Mouse (Mus musculus): Measurements from ENCODE around the gene Psmc2. TPM values are rescaled to one million over a fixed set of nuclear protein-coding genes. Genes with fewer than 3 reads are reported as not detected.

Psmc2 gene
- 25.3 and 27.2 TPM in 2 replicates for polyA plus RNA-seq (2012; rRNA removed)

GRCm38 (mm10) chr5:21785053-21785452 lies at the start of gene Psmc2, which contains the start of gene Dnajc2:
Psmc2 (plus strand) TSS chr5:21785283.
Dnajc2 (minus strand) TSS chr5:21785251.
- H3K27ac ChIP-seq (ENCODE audit: control insufficient read depth, insufficient read depth, low read length), result peak within 1 kb of the TSS; percentile 25; the same call in 1 of the 2 replicates
- no peaks in the 10 kb centered on the region for H3K27me3 ChIP-seq (ENCODE audit: control insufficient read depth, insufficient read depth, low read length)
- TF ChIP-seq CTCF (IDR thresholded peaks at IDR 0.05; ENCODE audit: borderline replicate concordance, control insufficient read depth, extremely low read depth, insufficient read depth, low read length, poor library complexity) (no peak), POLR2A (IDR thresholded peaks at IDR 0.05; ENCODE audit: control insufficient read depth, extremely low read depth, insufficient read depth, low read length, poor library complexity) (0 out of 2 replicates have a peak, but pooled peaks have one; percentile 49)
- DNase-seq, result peak; percentile 82
- peak within 1 kb of the TSS; percentile 76 for H3K4me3 ChIP-seq (ENCODE audit: control insufficient read depth, insufficient read depth, low read length)
- peaks cover 27% of the 10 kb centered on the region for H3K36me3 ChIP-seq (ENCODE audit: control insufficient read depth, insufficient read depth, low read length)
- under 1% methylated on average over 37 of the region's 37 CpGs for WGBS
- H3K4me1 ChIP-seq (replicated peaks; ENCODE audit: control insufficient read depth, insufficient read depth, low read length), result peaks cover 5% of the 10 kb centered on the region; the same call in 1 of the 2 replicates

DNA sequence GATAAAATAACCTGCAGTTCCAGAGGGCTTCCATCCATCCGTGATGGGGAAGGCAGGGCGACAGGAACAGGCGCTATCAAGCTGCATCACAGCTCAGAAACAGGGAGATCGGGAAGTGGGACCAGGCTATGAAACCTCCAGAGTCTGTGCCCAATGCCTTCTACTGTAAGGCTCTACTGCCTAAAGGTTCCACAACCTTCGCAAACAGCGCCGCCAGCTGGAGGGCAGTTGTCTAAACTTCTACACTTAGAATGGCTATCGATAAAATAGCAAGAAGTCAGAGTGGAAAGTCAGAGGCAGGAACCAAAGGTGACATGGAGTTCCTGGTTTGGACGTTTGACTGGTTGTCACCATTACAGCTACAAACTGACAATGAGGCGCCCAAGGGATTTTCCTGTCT lies 49.5 kb upstream of the Psmc2 start:
- Histone ChIP-seq H3K27ac (ENCODE audit: control insufficient read depth, insufficient read depth, low read length) (no peak overlapping the region), H3K4me3 (ENCODE audit: control insufficient read depth, insufficient read depth, low read length) (peak overlapping the region; percentile 50), H3K27me3 (ENCODE audit: control insufficient read depth, insufficient read depth, low read length) (no peaks in the 10 kb centered on the region), H3K4me1 (replicated peaks; ENCODE audit: control insufficient read depth, insufficient read depth, low read length) (peaks cover 5% of the 10 kb centered on the region), H3K36me3 (ENCODE audit: control insufficient read depth, insufficient read depth, low read length) (peaks cover 6% of the 10 kb centered on the region; the same call in 1 of the 2 replicates)
- no peak for TF ChIP-seq CTCF (IDR thresholded peaks at IDR 0.05; ENCODE audit: borderline replicate concordance, control insufficient read depth, extremely low read depth, insufficient read depth, low read length, poor library complexity)
- TF ChIP-seq POLR2A (IDR thresholded peaks at IDR 0.05; ENCODE audit: control insufficient read depth, extremely low read depth, insufficient read depth, low read length, poor library complexity), result no peak
- peak; percentile 76 for DNase-seq
- 38% methylated on average over 10 of the region's 10 CpGs for WGBS

DNA sequence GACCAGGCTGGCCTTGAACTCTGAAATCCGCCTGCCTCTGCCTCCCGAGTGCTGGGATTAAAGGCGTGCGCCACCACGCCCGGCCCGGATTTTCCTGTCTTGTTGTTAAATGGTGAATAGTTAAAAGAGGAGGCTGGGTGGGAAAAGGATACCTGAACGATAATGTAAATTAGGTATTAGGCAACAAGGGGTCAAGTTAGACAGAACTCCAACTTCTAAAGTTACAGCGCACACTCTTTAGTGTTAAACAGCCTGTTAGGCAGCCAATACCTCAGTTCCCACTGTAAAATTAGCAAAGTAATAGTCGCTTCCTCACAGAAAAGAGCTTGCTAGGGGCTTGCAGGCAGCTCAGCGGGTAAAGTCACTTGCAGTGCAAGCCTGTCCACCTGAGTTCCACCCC lies 49.0 kb upstream of the Psmc2 start:
- WGBS, result 90% methylated on average over 11 of the region's 11 CpGs
- H3K27ac ChIP-seq (ENCODE audit: control insufficient read depth, insufficient read depth, low read length), result no peak overlapping the region
- no peak overlapping the region for H3K4me3 ChIP-seq (ENCODE audit: control insufficient read depth, insufficient read depth, low read length)
- TF ChIP-seq CTCF (IDR thresholded peaks at IDR 0.05; ENCODE audit: borderline replicate concordance, control insufficient read depth, extremely low read depth, insufficient read depth, low read length, poor library complexity) (no peak), POLR2A (IDR thresholded peaks at IDR 0.05; ENCODE audit: control insufficient read depth, extremely low read depth, insufficient read depth, low read length, poor library complexity) (no peak)
- peaks cover 7% of the 10 kb centered on the region for H3K36me3 ChIP-seq (ENCODE audit: control insufficient read depth, insufficient read depth, low read length)
- peaks cover 5% of the 10 kb centered on the region for H3K4me1 ChIP-seq (replicated peaks; ENCODE audit: control insufficient read depth, insufficient read depth, low read length)
- DNase-seq, result no peak
- no peaks in the 10 kb centered on the region for H3K27me3 ChIP-seq (ENCODE audit: control insufficient read depth, insufficient read depth, low read length)

GRCm38 (mm10) chr5:21736956-21737585 lies 48.0 kb upstream of the Psmc2 start, which contains the start of gene Pmpcb:
Pmpcb (plus strand) TSS chr5:21737141.
- peak; percentile 89 for DNase-seq
- peak within 1 kb of the TSS; percentile 3; the same call in 1 of the 2 replicates for H3K27ac ChIP-seq (ENCODE audit: control insufficient read depth, insufficient read depth, low read length)
- peak within 1 kb of the TSS; percentile 89 for H3K4me3 ChIP-seq (ENCODE audit: control insufficient read depth, insufficient read depth, low read length)
- H3K36me3 ChIP-seq (ENCODE audit: control insufficient read depth, insufficient read depth, low read length), result peaks cover 17% of the 10 kb centered on the region
- H3K27me3 ChIP-seq (ENCODE audit: control insufficient read depth, insufficient read depth, low read length), result no peaks in the 10 kb centered on the region
- H3K4me1 ChIP-seq (replicated peaks; ENCODE audit: control insufficient read depth, insufficient read depth, low read length), result peaks cover 5% of the 10 kb centered on the region
- WGBS, result 0% methylated on average over 42 of the region's 42 CpGs
- TF ChIP-seq CTCF (IDR thresholded peaks at IDR 0.05; ENCODE audit: borderline replicate concordance, control insufficient read depth, extremely low read depth, insufficient read depth, low read length, poor library complexity), result peak; percentile 85
- peak; percentile 48; the same call in 1 of the 2 replicates for TF ChIP-seq POLR2A (IDR thresholded peaks at IDR 0.05; ENCODE audit: control insufficient read depth, extremely low read depth, insufficient read depth, low read length, poor library complexity)

DNA sequence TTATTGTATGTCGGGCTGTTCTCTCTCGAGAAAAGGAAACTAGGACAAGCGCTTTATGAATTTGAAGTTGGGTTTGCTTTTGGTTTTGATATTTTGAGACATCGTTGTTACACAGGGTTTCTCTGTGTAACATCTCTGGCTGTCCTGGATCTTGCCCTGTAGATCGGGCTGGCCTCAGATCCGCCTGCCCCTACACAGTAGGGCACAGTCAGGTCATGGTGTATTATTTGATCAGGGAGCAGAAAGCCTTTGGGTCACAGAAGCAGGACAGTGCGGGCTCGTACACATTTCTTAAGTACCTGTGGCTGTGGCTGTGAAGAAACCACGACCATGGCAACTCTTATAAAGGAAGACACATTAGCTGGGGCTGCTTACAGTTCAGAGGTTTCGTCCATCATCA lies 47.5 kb upstream of the Psmc2 start:
- Histone ChIP-seq H3K36me3 (ENCODE audit: control insufficient read depth, insufficient read depth, low read length) (peaks cover 23% of the 10 kb centered on the region), H3K4me1 (replicated peaks; ENCODE audit: control insufficient read depth, insufficient read depth, low read length) (peaks cover 5% of the 10 kb centered on the region), H3K27me3 (ENCODE audit: control insufficient read depth, insufficient read depth, low read length) (no peaks in the 10 kb centered on the region), H3K27ac (ENCODE audit: control insufficient read depth, insufficient read depth, low read length) (no peak overlapping the region), H3K4me3 (ENCODE audit: control insufficient read depth, insufficient read depth, low read length) (peak overlapping the region; percentile 89)
- TF ChIP-seq POLR2A (IDR thresholded peaks at IDR 0.05; ENCODE audit: control insufficient read depth, extremely low read depth, insufficient read depth, low read length, poor library complexity) (no peak), CTCF (IDR thresholded peaks at IDR 0.05; ENCODE audit: borderline replicate concordance, control insufficient read depth, extremely low read depth, insufficient read depth, low read length, poor library complexity) (no peak)
- WGBS, result 10% methylated on average over 10 of the region's 10 CpGs
- no peak for DNase-seq

DNA sequence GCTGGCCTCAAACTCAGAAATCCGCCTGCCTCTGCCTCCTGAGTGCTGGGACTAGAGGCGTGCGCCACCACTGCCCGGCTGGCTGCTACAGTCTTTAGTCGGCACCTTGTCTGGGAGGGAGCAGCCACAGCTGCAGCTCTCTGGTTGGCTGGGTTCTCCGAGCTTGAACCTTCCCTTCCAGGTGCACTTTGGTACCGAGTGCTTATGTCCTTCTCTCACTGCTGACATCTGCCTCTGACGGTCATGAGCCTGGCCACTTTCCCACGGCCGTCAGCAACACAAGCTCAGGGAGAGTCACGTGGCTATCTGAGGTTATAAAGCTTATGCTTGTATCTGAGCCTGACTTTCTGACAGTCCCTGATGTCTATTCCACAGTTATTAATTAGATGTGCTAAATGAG lies 46.0 kb upstream of the Psmc2 start:
- Histone ChIP-seq H3K4me3 (ENCODE audit: control insufficient read depth, insufficient read depth, low read length) (no peak overlapping the region), H3K27ac (ENCODE audit: control insufficient read depth, insufficient read depth, low read length) (no peak overlapping the region), H3K4me1 (replicated peaks; ENCODE audit: control insufficient read depth, insufficient read depth, low read length) (peaks cover 5% of the 10 kb centered on the region), H3K36me3 (ENCODE audit: control insufficient read depth, insufficient read depth, low read length) (peaks cover 38% of the 10 kb centered on the region), H3K27me3 (ENCODE audit: control insufficient read depth, insufficient read depth, low read length) (no peaks in the 10 kb centered on the region)
- 95% methylated on average over 11 of the region's 11 CpGs for whole genome bisulfite sequencing
- TF ChIP-seq POLR2A (IDR thresholded peaks at IDR 0.05; ENCODE audit: control insufficient read depth, extremely low read depth, insufficient read depth, low read length, poor library complexity), result no peak
- no peak for TF ChIP-seq CTCF (IDR thresholded peaks at IDR 0.05; ENCODE audit: borderline replicate concordance, control insufficient read depth, extremely low read depth, insufficient read depth, low read length, poor library complexity)
- no peak for DNase-seq
